Mouse (Mus musculus) hindbrain, embryonic 11.5 days (tissue): ENCODE data around the gene Heatr5b. TPM values are rescaled to one million over a fixed set of nuclear protein-coding genes. Genes with fewer than 3 reads are reported as not detected.

Experiments used
- ATAC-seq: fragments of 200-750 bp; cut with Nextera tagmentation; 2 replicates; pipeline ENCODE4 v1.8.0; 2017; ENCODE audit warnings: mild to moderate bottlenecking, moderate TSS enrichment, moderate library complexity; ENCODE audit not compliant: low FRiP score
- DNase-seq: peaks from one replicate; pipeline ENCODE4 v3.0.0-alpha.2; 2015; ENCODE audit warnings: low spot score
- H3K27ac ChIP-seq: fragments of 300-500 bp; sonication (generic); 2 replicates; pipeline ENCODE4 v1.5.1; 2014; ENCODE audit warnings: mild to moderate bottlenecking, low read depth, low read length
- H3K27me3 ChIP-seq: fragments of 300-500 bp; sonication (generic); 2 replicates; pipeline ENCODE4 v1.6.1; 2014; ENCODE audit warnings: mild to moderate bottlenecking, low read length, moderate library complexity, mixed read lengths; ENCODE audit not compliant: control insufficient read depth, insufficient read depth
- H3K36me3 ChIP-seq: fragments of 300-500 bp; sonication (generic); 2 replicates; pipeline ENCODE4 v1.6.1; 2014; ENCODE audit warnings: mild to moderate bottlenecking, low read length, moderate library complexity, mixed read lengths; ENCODE audit not compliant: control insufficient read depth, insufficient read depth
- H3K4me1 ChIP-seq: fragments of 300-500 bp; sonication (generic); replicated peaks from 2 replicates; pipeline ENCODE4 v1.6.1; 2014; ENCODE audit warnings: low read length, mixed read lengths; ENCODE audit not compliant: control insufficient read depth, insufficient read depth
- H3K4me2 ChIP-seq: fragments of 300-500 bp; sonication (generic); replicated peaks from 2 replicates; pipeline ENCODE4 v1.6.1; 2014; ENCODE audit warnings: mild to moderate bottlenecking, low read depth, low read length
- H3K4me3 ChIP-seq: fragments of 300-500 bp; sonication (generic); 2 replicates; pipeline ENCODE4 v1.5.1; 2014; ENCODE audit warnings: low read depth, low read length
- H3K9ac ChIP-seq: fragments of 300-500 bp; sonication (generic); 2 replicates; pipeline ENCODE4 v1.6.1; 2014; ENCODE audit warnings: low read depth, low read length
- H3K9me3 ChIP-seq: fragments of 300-500 bp; sonication (generic); 2 replicates; pipeline ENCODE4 v1.6.1; 2016; ENCODE audit warnings: low read length; ENCODE audit not compliant: control insufficient read depth
- WGBS: fragments of 180-500 bp; shearing (Covaris S2); extraction: QIAGEN DNeasy Blood & Tissue Kit; methylation state at CpG from one replicate; pipeline ENCODE4 v1.1.7; 2014; 5-methylcytosine and 5-hydroxymethylcytosine counted together
- polyA plus RNA-seq: library from polyadenylated mRNA; unstranded; fragments of >200 nt; fragmentation: Nextera tagmentation; extraction: Ambion mirVana; gene quantifications from 2 replicates; pipeline ENCODE4 v1.2.1, GENCODE M21; 2014

The Heatr5b gene
- polyA plus RNA-seq, 1 experiment from 2014 or later: 12.3 TPM

GRCm38 (mm10) chr17:78778765-78779164 lies 56.4 kb downstream of the Heatr5b start:
- WGBS: 97% methylated on average over 1 of the region's 1 CpGs

GRCm38 (mm10) chr17:78772317-78772716 lies 62.8 kb downstream of the Heatr5b start:
- no peak overlapping the region for H3K27ac ChIP-seq
- WGBS: 94% methylated on average over 2 of the region's 2 CpGs
- H3K9me3 ChIP-seq: no peaks in the 10 kb centered on the region
- 0 out of 2 replicates have a peak, but pooled peaks cover 2% of the 10 kb centered on the region for H3K36me3 ChIP-seq
- no peak for DNase-seq
- no peaks in the 10 kb centered on the region for H3K4me1 ChIP-seq
- H3K27me3 ChIP-seq: no peaks in the 10 kb centered on the region
- H3K4me3 ChIP-seq: no peak overlapping the region
- ATAC-seq: no peak
- no peak overlapping the region for H3K4me2 ChIP-seq
- H3K9ac ChIP-seq: no peak overlapping the region

More at GRCm38 (mm10) chr17:78778765-78779164, 56.4 kb downstream of the Heatr5b start:
- H3K4me3 ChIP-seq: no peak overlapping the region
- no peak overlapping the region for H3K27ac ChIP-seq
- H3K36me3 ChIP-seq: no peaks in the 10 kb centered on the region
- DNase-seq: no peak
- ATAC-seq: no peak
- no peak overlapping the region for H3K4me2 ChIP-seq
- H3K27me3 ChIP-seq: no peaks in the 10 kb centered on the region
- no peaks in the 10 kb centered on the region for H3K4me1 ChIP-seq
- H3K9me3 ChIP-seq: no peaks in the 10 kb centered on the region
- no peak overlapping the region for H3K9ac ChIP-seq

- 79% methylated on average over 7 of the region's 7 CpGs for WGBS
- DNase-seq: no peak
- H3K4me3 ChIP-seq: no peak overlapping the region
These were observed 64.2 kb downstream of the Heatr5b start for GRCm38 (mm10) chr17:78770932-78771331.

GRCm38 (mm10) chr17:78769341-78769740 lies 65.8 kb downstream of the Heatr5b start:
- Histone ChIP-seq H3K9me3 (no peaks in the 10 kb centered on the region), H3K4me1 (no peaks in the 10 kb centered on the region), H3K4me3 (no peak overlapping the region), H3K27ac (no peak overlapping the region), H3K9ac (no peak overlapping the region), H3K4me2 (no peak overlapping the region), H3K27me3 (no peaks in the 10 kb centered on the region), H3K36me3 (0 out of 2 replicates have a peak, but pooled peaks cover 2% of the 10 kb centered on the region)
- DNase-seq: no peak
- no peak for ATAC-seq
- 77% methylated on average over 3 of the region's 3 CpGs for WGBS

More at GRCm38 (mm10) chr17:78770932-78771331, 64.2 kb downstream of the Heatr5b start:
- H3K9me3 ChIP-seq: no peaks in the 10 kb centered on the region
- no peaks in the 10 kb centered on the region for H3K4me1 ChIP-seq
- ATAC-seq: no peak
- H3K27me3 ChIP-seq: no peaks in the 10 kb centered on the region
- 0 out of 2 replicates have a peak, but pooled peaks cover 2% of the 10 kb centered on the region for H3K36me3 ChIP-seq
- H3K27ac ChIP-seq: no peak overlapping the region
- H3K9ac ChIP-seq: no peak overlapping the region
- no peak overlapping the region for H3K4me2 ChIP-seq

- H3K27ac ChIP-seq: no peak overlapping the region
- H3K4me3 ChIP-seq: no peak overlapping the region
- H3K9me3 ChIP-seq: no peaks in the 10 kb centered on the region
- ATAC-seq: no peak
- no peak overlapping the region for H3K9ac ChIP-seq
- 74% methylated on average over 2 of the region's 2 CpGs for WGBS
- no peaks in the 10 kb centered on the region for H3K27me3 ChIP-seq
- H3K36me3 ChIP-seq: 0 out of 2 replicates have a peak, but pooled peaks cover 2% of the 10 kb centered on the region
- no peak for DNase-seq
- no peaks in the 10 kb centered on the region for H3K4me1 ChIP-seq
- H3K4me2 ChIP-seq: no peak overlapping the region
These were observed 66.2 kb downstream of the Heatr5b start for GRCm38 (mm10) chr17:78768937-78769336.

- ATAC-seq (no peak), DNase-seq (no peak)
- Histone ChIP-seq H3K9me3 (no peaks in the 10 kb centered on the region), H3K27me3 (no peaks in the 10 kb centered on the region), H3K4me2 (no peak overlapping the region), H3K4me1 (no peaks in the 10 kb centered on the region), H3K9ac (no peak overlapping the region), H3K27ac (no peak overlapping the region), H3K36me3 (no peaks in the 10 kb centered on the region), H3K4me3 (no peak overlapping the region)
- WGBS: 66% methylated on average over 8 of the region's 8 CpGs
These were observed 67.6 kb downstream of the Heatr5b start for GRCm38 (mm10) chr17:78767546-78767945.

GRCm38 (mm10) chr17:78766084-78766483 lies 69.1 kb downstream of the Heatr5b start:
- Histone ChIP-seq H3K27me3 (no peaks in the 10 kb centered on the region), H3K9me3 (no peaks in the 10 kb centered on the region), H3K9ac (no peak overlapping the region), H3K4me3 (no peak overlapping the region), H3K4me1 (no peaks in the 10 kb centered on the region), H3K27ac (no peak overlapping the region), H3K4me2 (no peak overlapping the region), H3K36me3 (no peaks in the 10 kb centered on the region)
- no peak for ATAC-seq
- DNase-seq: no peak
- WGBS: 86% methylated on average over 7 of the region's 7 CpGs

GRCm38 (mm10) chr17:78763272-78763671 lies 71.9 kb downstream of the Heatr5b start:
- Histone ChIP-seq H3K4me1 (no peaks in the 10 kb centered on the region), H3K27me3 (no peaks in the 10 kb centered on the region), H3K27ac (no peak overlapping the region), H3K4me3 (no peak overlapping the region), H3K4me2 (no peak overlapping the region), H3K36me3 (no peaks in the 10 kb centered on the region), H3K9me3 (no peaks in the 10 kb centered on the region), H3K9ac (no peak overlapping the region)
- no peak for DNase-seq
- no peak for ATAC-seq
- 97% methylated on average over 5 of the region's 5 CpGs for whole genome bisulfite sequencing

- Histone ChIP-seq H3K9ac (no peak overlapping the region), H3K4me1 (no peaks in the 10 kb centered on the region), H3K36me3 (peaks cover 3% of the 10 kb centered on the region; the same call in 1 of the 2 replicates), H3K27ac (no peak overlapping the region), H3K4me2 (no peak overlapping the region), H3K27me3 (no peaks in the 10 kb centered on the region), H3K4me3 (no peak overlapping the region), H3K9me3 (no peaks in the 10 kb centered on the region)
- WGBS: 56% methylated on average over 17 of the region's 17 CpGs
- DNase-seq: no peak
- no peak for ATAC-seq
These were observed 82.1 kb downstream of the Heatr5b start for GRCm38 (mm10) chr17:78752938-78753655.
